Mouse (Mus musculus) brain, embryonic 14.5 days (tissue): Measurements from ENCODE around the gene Lipe.

Experiments
- CTCF ChIP-seq: fragments of 200-500 bp; IDR thresholded peaks from 2 replicates; pipeline ENCODE4 v1.5.1; 2012; ENCODE audit warnings: inconsistent platforms, mild to moderate bottlenecking, moderate library complexity, borderline replicate concordance; ENCODE audit not compliant: insufficient read depth, insufficient read length; ENCODE audit errors: extremely low read depth
- POLR2A ChIP-seq: fragments of 200-500 bp; IDR thresholded peaks from 2 replicates; pipeline ENCODE4 v1.6.1; 2012; ENCODE audit warnings: mild to moderate bottlenecking, inconsistent platforms, borderline replicate concordance; ENCODE audit not compliant: poor library complexity, insufficient read depth, insufficient read length, severe bottlenecking; ENCODE audit errors: extremely low read depth

GRCm38 (mm10) chr7:25376556-25376955, 22.0 kb downstream of the Lipe start:
- TF ChIP-seq CTCF (no peak), POLR2A (no peak)
